Mouse (Mus musculus) liver, embryonic 14.5 days (tissue): ENCODE results near the gene Smg6.

Source experiments
- CTCF ChIP-seq: IDR thresholded peaks from 2 replicates; pipeline ENCODE4 v1.5.1; 2016; ENCODE audit warnings: antibody characterized with exemption, low read depth, control low read depth
- EP300 ChIP-seq: IDR thresholded peaks from 2 replicates; pipeline ENCODE4 v1.6.1; 2016; ENCODE audit warnings: antibody characterized with exemption, low read depth

GRCm38 (mm10) chr11:74896901-74897677 is 28.5 kb upstream of the Smg6 start, which contains the start of gene Sgsm2:
- TF ChIP-seq CTCF (no peak), EP300 (no peak)
